Mouse (Mus musculus) ES-Bruce4 (cell line): ENCODE results near the gene Ceacam20. TPM values are rescaled to one million over a fixed set of nuclear protein-coding genes. Genes with fewer than 3 reads are reported as not detected.
"Not testable (repeated sequence)": the region's sequence is repeated elsewhere in the genome, so short reads cannot be mapped to it uniquely, and the experiment has no call there.

Experiments used
- H3K27ac ChIP-seq: 2 replicates; pipeline ENCODE4 v1.5.1; 2012; ENCODE audit warnings: low read length, inconsistent platforms; ENCODE audit not compliant: insufficient read depth
- H3K27me3 ChIP-seq: 2 replicates; pipeline ENCODE4 v1.6.1; 2012; ENCODE audit warnings: mild to moderate bottlenecking, low read length, inconsistent platforms; ENCODE audit not compliant: control insufficient read depth, poor library complexity, insufficient read depth, severe bottlenecking
- H3K36me3 ChIP-seq: 2 replicates; pipeline ENCODE4 v1.6.1; 2012; ENCODE audit warnings: inconsistent platforms, mild to moderate bottlenecking, low read length, moderate library complexity; ENCODE audit not compliant: control insufficient read depth, poor library complexity, insufficient read depth, severe bottlenecking
- H3K4me1 ChIP-seq: one replicate; pipeline ENCODE4 v1.8.1; 2011; ENCODE audit warnings: low read length; ENCODE audit not compliant: control insufficient read depth, insufficient read depth
- H3K4me3 ChIP-seq: 2 replicates; pipeline ENCODE4 v1.5.1; 2011; ENCODE audit warnings: low read depth, mild to moderate bottlenecking, low read length
- H3K9ac ChIP-seq: 2 replicates; pipeline ENCODE4 v1.6.1; 2012; ENCODE audit warnings: low read depth, mild to moderate bottlenecking, inconsistent platforms; ENCODE audit not compliant: poor library complexity, severe bottlenecking
- H3K9me3 ChIP-seq: replicated peaks from 2 replicates; pipeline ENCODE4 v1.6.1; 2012; ENCODE audit warnings: mild to moderate bottlenecking, low read length, inconsistent platforms; ENCODE audit not compliant: control insufficient read depth, poor library complexity, insufficient read depth, severe bottlenecking
- CTCF ChIP-seq: IDR thresholded peaks from one replicate; pipeline ENCODE4 v1.8.1; 2011; ENCODE audit warnings: low read depth, low read length
- EP300 ChIP-seq: IDR thresholded peaks from 2 replicates; pipeline ENCODE4 v1.6.1; 2011; ENCODE audit warnings: low read depth, low read length; ENCODE audit not compliant: insufficient read depth
- POLR2A ChIP-seq: IDR thresholded peaks from one replicate; pipeline ENCODE4 v1.8.1; 2011; ENCODE audit warnings: low read length; ENCODE audit not compliant: insufficient read depth
- polyA plus RNA-seq: library from polyadenylated mRNA; stranded (reverse); fragments of >200 nt; gene quantifications from 2 replicates; pipeline ENCODE4 v1.2.4, GENCODE M21; 2011; ENCODE audit warnings: low read depth; ENCODE audit not compliant: missing spikeins, insufficient read depth, insufficient read length

The Ceacam20 gene
- polyA plus RNA-seq, 1 experiment, result 0.21 TPM

DNA sequence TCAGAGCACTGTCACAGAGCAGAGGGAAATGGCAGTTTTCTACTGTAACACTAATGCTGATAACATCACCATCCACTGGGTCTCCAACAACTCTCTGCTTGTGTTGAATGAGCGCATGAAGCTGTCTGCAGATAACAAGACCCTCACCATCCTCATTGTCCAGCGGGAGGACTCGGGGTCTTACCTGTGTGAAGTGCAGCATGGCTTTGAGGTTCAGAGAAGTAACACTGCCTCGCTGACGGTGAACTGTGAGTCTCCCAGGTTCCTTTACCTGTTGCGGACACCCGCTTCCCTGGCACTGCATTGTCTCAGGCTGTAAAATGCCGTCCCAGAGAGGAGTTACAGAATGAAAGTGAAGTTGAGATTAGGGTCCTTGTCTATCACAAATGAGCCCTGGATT, 5.0 kb downstream of the Ceacam20 start:
- H3K9me3 ChIP-seq, result no peaks in the 10 kb centered on the region
- H3K9ac ChIP-seq, result no peak overlapping the region
- no peak overlapping the region for H3K27ac ChIP-seq
- H3K4me1 ChIP-seq, result no peaks in the 10 kb centered on the region
- H3K36me3 ChIP-seq, result no peaks in the 10 kb centered on the region
- TF ChIP-seq EP300 (no peak), POLR2A (no peak), CTCF (no peak)
- H3K27me3 ChIP-seq, result no peaks in the 10 kb centered on the region
- H3K4me3 ChIP-seq, result no peak overlapping the region

- Histone ChIP-seq H3K27me3 (no peaks in the 10 kb centered on the region), H3K36me3 (no peaks in the 10 kb centered on the region), H3K4me1 (no peaks in the 10 kb centered on the region), H3K4me3 (no peak overlapping the region), H3K9ac (no peak overlapping the region), H3K27ac (no peak overlapping the region), H3K9me3 (no peaks in the 10 kb centered on the region)
- TF ChIP-seq EP300 (no peak), CTCF (no peak), POLR2A (no peak)
Measured at GRCm38 (mm10) chr7:19971516-19971915, 6.3 kb downstream of the Ceacam20 start.

- not testable (repeated sequence) for H3K27me3 ChIP-seq, H3K4me1 ChIP-seq, H3K36me3 ChIP-seq, H3K9me3 ChIP-seq, H3K9ac ChIP-seq, H3K4me3 ChIP-seq, H3K27ac ChIP-seq
Measured at GRCm38 (mm10) chr7:19991165-19991564, 26.0 kb downstream of the Ceacam20 start, which contains the start of gene Nlrp9b. Nlrp9b (plus strand) TSS chr7:19991465.

DNA sequence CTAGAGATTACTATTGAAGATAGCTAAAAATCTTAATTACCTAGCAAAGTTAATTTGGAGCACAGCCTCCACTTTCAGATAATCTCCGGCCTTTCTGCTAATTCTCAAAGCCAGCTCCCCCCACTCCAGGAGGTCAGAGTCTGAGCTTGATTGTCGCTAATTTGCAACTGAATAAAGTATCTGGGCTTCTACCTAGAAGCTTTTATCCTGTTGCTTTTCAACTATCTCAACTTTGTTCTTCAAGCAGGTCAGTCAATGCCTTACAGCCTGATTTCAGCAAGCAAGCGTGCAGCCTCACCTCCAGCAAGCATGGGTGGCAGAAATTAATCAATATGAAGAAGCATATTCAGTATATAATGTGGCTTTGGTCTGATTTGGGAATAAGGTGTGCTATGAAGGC, 31.5 kb downstream of the Ceacam20 start:
- H3K9me3 ChIP-seq, H3K9ac ChIP-seq, H3K36me3 ChIP-seq, H3K4me3 ChIP-seq, H3K27ac ChIP-seq, H3K4me1 ChIP-seq, H3K27me3 ChIP-seq: not testable (repeated sequence)

- Histone ChIP-seq H3K27ac (no peak overlapping the region), H3K4me1 (no peaks in the 10 kb centered on the region), H3K9me3 (no peaks in the 10 kb centered on the region), H3K9ac (no peak overlapping the region), H3K4me3 (no peak overlapping the region), H3K27me3 (no peaks in the 10 kb centered on the region), H3K36me3 (no peaks in the 10 kb centered on the region)
- no peak for TF ChIP-seq POLR2A
- no peak for TF ChIP-seq CTCF
- no peak for TF ChIP-seq EP300
Measured at GRCm38 (mm10) chr7:20009987-20010386, 44.8 kb downstream of the Ceacam20 start.

Other genes with a start within 250 kb of the Ceacam20 start
- 68.2 TPM in 2 replicates for gene Tomm40, start 250.0 kb upstream of the Ceacam20 start, polyA plus RNA-seq
- gene Nectin2, start 214.9 kb upstream of the Ceacam20 start, polyA plus RNA-seq, result 86.7 and 97.9 TPM in 2 replicates
- 138 and 154 TPM in 2 replicates for gene Bcam, start 194.4 kb upstream of the Ceacam20 start, polyA plus RNA-seq
- gene Cblc, start 168.6 kb upstream of the Ceacam20 start, polyA plus RNA-seq, result 17.1 and 23.2 TPM in 2 replicates
- gene Bcl3, start 142.6 kb upstream of the Ceacam20 start, polyA plus RNA-seq, result 17.3 and 27.3 TPM in 2 replicates
- 0.82 and 1.1 TPM in 2 replicates for gene Gm19345, start 113.4 kb upstream of the Ceacam20 start, polyA plus RNA-seq
- gene Ceacam16, start 104.1 kb upstream of the Ceacam20 start, polyA plus RNA-seq, result not detected in 2 replicates
- gene Ceacam19, start 77.4 kb upstream of the Ceacam20 start, polyA plus RNA-seq, result not detected in 2 replicates
- 63.5 and 68.1 TPM in 2 replicates for gene Pvr, start 44.3 kb upstream of the Ceacam20 start, polyA plus RNA-seq
- 1.3 and 2.1 TPM in 2 replicates for gene Igsf23, start 14.7 kb upstream of the Ceacam20 start, polyA plus RNA-seq
- 0.30 and 0.33 TPM in 2 replicates for gene Nlrp9b, start 26.1 kb downstream of the Ceacam20 start, polyA plus RNA-seq
- not detected in 2 replicates for gene Vmn1r91, start 134.3 kb downstream of the Ceacam20 start, polyA plus RNA-seq
- not detected in 2 replicates for gene Gm16442, start 157.2 kb downstream of the Ceacam20 start, polyA plus RNA-seq
- not detected in 2 replicates for gene Vmn1r93, start 173.7 kb downstream of the Ceacam20 start, polyA plus RNA-seq
- not detected in 2 replicates for gene Vmn1r94, start 203.0 kb downstream of the Ceacam20 start, polyA plus RNA-seq
- gene Vmn1r95, start 228.3 kb downstream of the Ceacam20 start, polyA plus RNA-seq, result not detected in 2 replicates
- not detected in 2 replicates for gene Gm6164, start 240.2 kb downstream of the Ceacam20 start, polyA plus RNA-seq